Mouse (Mus musculus): Measurements from ENCODE around the gene Hnrnpl. TPM values are rescaled to one million over a fixed set of nuclear protein-coding genes. Genes with fewer than 3 reads are reported as not detected.

The Hnrnpl gene
- total RNA-seq (2021) = 100 to 1,000 TPM; 111 to 131 TPM
- long read RNA-seq, experiment 1, transcript Hnrnpl-201 (13 exons, 2,142 nt) = major isoform, 7 of 52 reads
- long read RNA-seq, experiment 1, partial matches to known transcripts = 43 of 52 reads
- long read RNA-seq, experiment 1, other reads (novel, unspliced or antisense) = 2 of 52 reads
- long read RNA-seq, experiment 2, transcript Hnrnpl-201 (13 exons, 2,142 nt) = major isoform, 20 of 89 reads
- long read RNA-seq, experiment 2, partial matches to known transcripts = 60 of 89 reads
- long read RNA-seq, experiment 2, other reads (novel, unspliced or antisense) = 2 of 89 reads

- DNase-seq = peak; percentile 69 to 70
- intact Hi-C loops (cut with DNase I) = loop anchor here (2.0 kb wide), 1 partner anchor 16 kb away; the partner anchor contains the start of gene Ech1
Measured at GRCm38 (mm10) chr7:28808221-28808941, at the start of gene Hnrnpl. TSS of gene Hnrnpl (plus strand) at chr7:28808541.

GRCm38 (mm10) chr7:28758623-28759022, 49.7 kb upstream of the Hnrnpl start:
- intact Hi-C loops (cut with DNase I) = no loop called here
- DNase-seq = no peak

- no peak for DNase-seq
- intact Hi-C loops (cut with DNase I) = no loop called here
Measured at GRCm38 (mm10) chr7:28761907-28762306, 46.4 kb upstream of the Hnrnpl start.

- DNase-seq = no peak
- intact Hi-C loops (cut with DNase I) = no loop called here
Measured at GRCm38 (mm10) chr7:28765211-28765610, 43.1 kb upstream of the Hnrnpl start.

GRCm38 (mm10) chr7:28766173-28766879, 42.0 kb upstream of the Hnrnpl start, which contains the start of gene Sirt2:
TSS of gene Sirt2 (plus strand) at chr7:28766735.
- DNase-seq = peak; percentile 94 to 95
- intact Hi-C loops (cut with DNase I) = no loop called here

GRCm38 (mm10) chr7:28766910-28767309, 41.4 kb upstream of the Hnrnpl start:
- intact Hi-C loops (cut with DNase I) = no loop called here

GRCm38 (mm10) chr7:28767462-28767965, 40.8 kb upstream of the Hnrnpl start, which contains the start of gene Nfkbib:
TSS of gene Nfkbib (minus strand) at chr7:28767512.
- no peak for DNase-seq
- intact Hi-C loops (cut with DNase I) = no loop called here

More at GRCm38 (mm10) chr7:28766910-28767309, 41.4 kb upstream of the Hnrnpl start:
- DNase-seq = no peak

GRCm38 (mm10) chr7:28769414-28769958, 38.9 kb upstream of the Hnrnpl start:
- DNase-seq = no peak
- intact Hi-C loops (cut with DNase I) = no loop called here

GRCm38 (mm10) chr7:28770309-28770708, 38.0 kb upstream of the Hnrnpl start:
- intact Hi-C loops (cut with DNase I) = no loop called here
- DNase-seq = no peak

- intact Hi-C loops (cut with DNase I) = no loop called here
- DNase-seq = no peak
Measured at GRCm38 (mm10) chr7:28771867-28772266, 36.5 kb upstream of the Hnrnpl start.

GRCm38 (mm10) chr7:28773163-28773562, 35.2 kb upstream of the Hnrnpl start:
- intact Hi-C loops (cut with DNase I) = no loop called here
- DNase-seq = no peak

- no peak for DNase-seq
- intact Hi-C loops (cut with DNase I) = no loop called here
Measured at GRCm38 (mm10) chr7:28774164-28774563, 34.2 kb upstream of the Hnrnpl start.

GRCm38 (mm10) chr7:28775129-28775528, 33.2 kb upstream of the Hnrnpl start:
- intact Hi-C loops (cut with DNase I) = no loop called here
- DNase-seq = no peak

GRCm38 (mm10) chr7:28778825-28779224, 29.5 kb upstream of the Hnrnpl start:
- DNase-seq = no peak
- intact Hi-C loops (cut with DNase I) = no loop called here

- peak; percentile 81 to 88 for DNase-seq
- intact Hi-C loops (cut with DNase I) = no loop called here
Measured at GRCm38 (mm10) chr7:28780067-28780658, 28.2 kb upstream of the Hnrnpl start.

- intact Hi-C loops (cut with DNase I) = no loop called here
- no peak for DNase-seq
Measured at GRCm38 (mm10) chr7:28780857-28781256, 27.5 kb upstream of the Hnrnpl start.

- DNase-seq = no peak
- intact Hi-C loops (cut with DNase I) = no loop called here
Measured at GRCm38 (mm10) chr7:28781261-28781663, 27.1 kb upstream of the Hnrnpl start.

GRCm38 (mm10) chr7:28785161-28785560, 23.2 kb upstream of the Hnrnpl start:
- no peak for DNase-seq
- intact Hi-C loops (cut with DNase I) = no loop called here

GRCm38 (mm10) chr7:28787884-28788283, 20.5 kb upstream of the Hnrnpl start:
- intact Hi-C loops (cut with DNase I) = no loop called here

More at GRCm38 (mm10) chr7:28787884-28788283, 20.5 kb upstream of the Hnrnpl start:
- no peak for DNase-seq
